Mouse (Mus musculus): ENCODE data around the gene Sec14l1. TPM values are rescaled to one million over a fixed set of nuclear protein-coding genes. Genes with fewer than 3 reads are reported as not detected.

The Sec14l1 gene
- polyA plus RNA-seq, 1 experiment from 2014 or later = 50.6 TPM

DNA sequence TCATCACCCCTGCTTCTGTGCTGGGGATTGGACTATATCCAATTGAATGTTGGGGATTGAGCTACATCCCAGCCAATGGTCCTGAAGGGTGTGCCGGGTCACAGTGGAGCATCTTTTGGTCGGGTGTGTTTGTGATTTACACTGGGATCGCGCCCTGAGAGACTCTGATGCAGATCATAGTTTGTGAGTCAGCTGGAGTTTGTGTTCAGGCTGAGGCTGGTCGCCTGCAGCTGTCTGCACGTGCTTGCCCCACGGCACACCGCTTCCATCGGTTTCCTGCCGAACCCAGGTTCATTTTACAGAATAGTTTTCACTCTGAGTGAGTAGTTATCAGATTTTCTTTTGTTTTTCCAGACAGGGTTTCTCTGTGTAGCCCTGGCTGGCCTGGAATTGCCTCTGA is 9.6 kb downstream of the Sec14l1 start:
- H3K4me1 ChIP-seq = peaks cover 77% of the 10 kb centered on the region
- peaks cover 27% of the 10 kb centered on the region for H3K36me3 ChIP-seq (replicated peaks)
- peak overlapping the region; percentile 67 for H3K27ac ChIP-seq (replicated peaks)
- no peaks in the 10 kb centered on the region for H3K9me3 ChIP-seq
- 66% methylated on average over 10 of the region's 10 CpGs for WGBS
- H3K4me3 ChIP-seq = no peak overlapping the region
- H3K27me3 ChIP-seq (replicated peaks; ENCODE audit: low read depth, poor library complexity, severe bottlenecking) = no peaks in the 10 kb centered on the region
- DNase-seq (ENCODE audit: low spot score) = no peak

DNA sequence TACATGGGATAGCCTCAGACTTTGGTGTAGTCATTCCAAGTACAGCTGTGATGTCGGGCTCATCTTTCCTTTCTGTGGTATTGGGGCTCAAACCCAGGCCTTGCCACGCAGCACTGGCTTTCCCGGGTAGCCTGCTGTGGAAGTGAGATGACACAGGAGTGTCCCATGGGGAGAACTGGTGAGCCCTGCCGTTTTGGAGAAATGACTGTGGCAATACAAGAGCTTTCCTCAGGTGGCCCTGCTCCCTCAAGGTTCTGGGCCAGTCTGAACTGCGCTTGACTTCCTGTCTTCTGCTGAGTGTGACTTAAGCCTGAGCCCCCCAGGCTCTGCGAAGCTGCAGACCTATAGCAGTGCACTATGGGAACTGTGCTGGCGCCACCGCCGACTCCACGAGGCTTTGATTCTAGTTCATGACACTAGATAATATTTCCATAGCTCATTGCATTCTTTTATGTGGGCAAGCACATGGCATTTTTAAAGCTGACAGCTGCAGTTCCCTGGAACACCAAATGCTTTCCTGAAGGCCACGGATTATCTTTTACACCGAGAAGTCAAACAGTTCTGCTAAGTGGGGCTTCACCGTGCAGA is 12.4 kb downstream of the Sec14l1 start:
- 71% methylated on average over 13 of the region's 13 CpGs for WGBS
- DNase-seq (ENCODE audit: low spot score) = no peak
- H3K27me3 ChIP-seq (replicated peaks; ENCODE audit: low read depth, poor library complexity, severe bottlenecking) = no peaks in the 10 kb centered on the region
- peaks cover 67% of the 10 kb centered on the region for H3K4me1 ChIP-seq
- no peaks in the 10 kb centered on the region for H3K9me3 ChIP-seq
- no peak overlapping the region; the same call in 1 of the 2 replicates for H3K27ac ChIP-seq (replicated peaks)
- H3K36me3 ChIP-seq (replicated peaks) = peaks cover 30% of the 10 kb centered on the region
- H3K4me3 ChIP-seq = no peak overlapping the region

DNA sequence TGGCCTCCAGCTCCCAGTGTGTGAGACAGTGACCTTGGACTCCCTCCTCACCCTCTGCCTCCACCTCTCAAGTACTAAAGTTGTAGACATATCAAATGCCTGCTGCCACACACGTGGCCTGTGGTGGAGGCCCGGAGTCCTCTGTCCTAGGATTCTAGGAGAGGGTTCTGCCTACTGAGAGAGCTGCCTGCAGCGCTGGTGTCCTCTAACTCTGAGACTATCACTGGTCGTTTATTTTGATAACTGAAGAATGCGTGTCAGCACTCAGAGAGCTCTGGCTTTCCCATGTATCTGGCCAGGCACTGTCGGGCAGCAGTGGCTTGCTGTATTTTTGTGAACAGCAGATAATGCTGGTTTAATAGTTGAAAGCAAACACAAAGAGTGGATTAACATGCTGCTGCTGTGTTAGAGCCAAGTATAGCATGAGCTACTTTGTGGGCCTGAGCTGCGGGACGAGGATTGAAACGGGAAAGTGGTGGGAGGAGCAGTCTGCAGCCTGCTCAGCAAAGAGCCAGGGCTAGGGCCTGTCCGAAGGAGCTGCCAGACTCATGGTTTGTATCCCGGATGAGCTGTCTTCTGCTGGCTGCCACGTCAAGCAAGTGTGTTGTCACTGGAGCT is 13.1 kb downstream of the Sec14l1 start:
- peaks cover 60% of the 10 kb centered on the region for H3K4me1 ChIP-seq

DNA sequence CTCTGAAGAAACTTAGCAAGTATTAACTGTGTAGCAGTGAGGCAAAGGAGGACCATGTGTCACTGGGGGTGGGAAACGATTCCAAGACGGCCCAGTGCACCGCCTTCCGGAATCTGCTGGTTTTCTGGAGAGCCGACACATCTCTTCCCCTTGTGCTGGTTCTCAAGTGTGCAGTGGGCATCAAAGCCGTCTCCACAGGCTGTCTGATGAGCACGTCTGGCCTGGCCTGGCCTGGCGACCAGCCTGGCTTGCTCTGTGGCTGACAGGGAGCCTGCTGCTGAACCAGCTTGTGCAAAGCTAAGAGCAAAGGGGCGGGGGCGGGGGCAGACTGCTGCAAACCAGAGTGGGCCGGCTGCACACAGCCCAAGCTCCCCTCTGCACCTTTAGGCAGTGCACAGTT is 14.5 kb downstream of the Sec14l1 start:
- Histone ChIP-seq H3K9me3 (no peaks in the 10 kb centered on the region), H3K4me3 (no peak overlapping the region), H3K4me1 (peaks cover 48% of the 10 kb centered on the region), H3K27me3 (replicated peaks; ENCODE audit: low read depth, poor library complexity, severe bottlenecking) (no peaks in the 10 kb centered on the region), H3K27ac (replicated peaks) (peak overlapping the region; percentile 73), H3K36me3 (replicated peaks) (peaks cover 25% of the 10 kb centered on the region)
- no peak for DNase-seq (ENCODE audit: low spot score)
- WGBS = 59% methylated on average over 11 of the region's 11 CpGs

More for the DNA sequence above, 13.1 kb downstream of the Sec14l1 start:
- WGBS = 50% methylated on average over 12 of the region's 12 CpGs
- Histone ChIP-seq H3K27me3 (replicated peaks; ENCODE audit: low read depth, poor library complexity, severe bottlenecking) (no peaks in the 10 kb centered on the region), H3K36me3 (replicated peaks) (peaks cover 34% of the 10 kb centered on the region), H3K27ac (replicated peaks) (peak overlapping the region; percentile 60), H3K9me3 (no peaks in the 10 kb centered on the region), H3K4me3 (no peak overlapping the region)
- peak; percentile 27 for DNase-seq (ENCODE audit: low spot score)

DNA sequence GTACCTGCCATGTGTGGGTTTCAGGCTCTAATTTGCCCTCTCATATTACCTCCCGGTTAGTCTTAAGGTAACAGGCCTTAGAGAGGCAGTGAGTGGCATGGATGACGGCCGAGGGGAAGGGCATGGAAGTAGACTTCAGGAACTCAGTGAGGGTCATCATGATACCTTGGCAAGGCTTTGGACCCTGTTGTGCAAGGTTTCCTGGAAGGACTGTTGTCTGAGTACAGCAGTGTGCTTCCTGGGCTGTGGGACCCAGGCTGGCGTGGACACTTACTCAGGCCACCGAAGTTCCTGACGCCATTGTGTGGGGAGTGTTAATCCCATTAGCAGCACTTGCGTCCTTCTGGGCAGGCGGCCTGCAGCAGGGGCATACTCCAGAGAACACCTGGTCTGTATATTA is 15.1 kb downstream of the Sec14l1 start:
- peak overlapping the region; percentile 73 for H3K27ac ChIP-seq (replicated peaks)
- H3K4me1 ChIP-seq = peaks cover 51% of the 10 kb centered on the region

DNA sequence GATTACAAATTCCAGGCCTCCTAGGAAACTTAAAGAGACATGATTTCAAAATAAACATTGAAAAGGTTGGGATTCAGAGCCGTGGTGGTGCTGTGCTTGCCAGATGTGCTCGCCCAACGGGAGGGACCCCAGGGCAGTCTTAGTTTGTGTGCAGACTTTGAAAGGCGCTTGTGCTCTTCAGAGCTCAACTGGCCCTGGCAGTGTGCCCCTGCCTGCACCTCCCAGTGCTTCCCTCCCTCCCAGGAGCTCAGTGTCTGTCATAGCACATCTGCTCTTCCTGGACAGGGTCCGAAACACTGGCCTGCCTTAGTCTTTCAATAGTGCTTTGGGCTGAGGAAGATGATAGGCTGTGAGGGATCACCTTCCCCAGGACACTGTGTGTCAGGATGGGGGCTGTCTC is 15.9 kb downstream of the Sec14l1 start:
- H3K9me3 ChIP-seq = no peaks in the 10 kb centered on the region
- peak overlapping the region; percentile 51; the same call in 1 of the 2 replicates for H3K27ac ChIP-seq (replicated peaks)
- 0 out of 2 replicates have a peak overlapping the region, but pooled peaks have one; percentile 23 for H3K4me3 ChIP-seq
- 53% methylated on average over 5 of the region's 5 CpGs for WGBS
- peak; percentile 44 for DNase-seq (ENCODE audit: low spot score)
- H3K4me1 ChIP-seq = peaks cover 59% of the 10 kb centered on the region
- H3K27me3 ChIP-seq (replicated peaks; ENCODE audit: low read depth, poor library complexity, severe bottlenecking) = no peaks in the 10 kb centered on the region
- H3K36me3 ChIP-seq (replicated peaks) = peaks cover 25% of the 10 kb centered on the region

More for the DNA sequence above, 15.1 kb downstream of the Sec14l1 start:
- no peaks in the 10 kb centered on the region for H3K27me3 ChIP-seq (replicated peaks; ENCODE audit: low read depth, poor library complexity, severe bottlenecking)
- 60% methylated on average over 8 of the region's 8 CpGs for WGBS
- H3K9me3 ChIP-seq = no peaks in the 10 kb centered on the region
- H3K4me3 ChIP-seq = no peak overlapping the region
- peaks cover 25% of the 10 kb centered on the region for H3K36me3 ChIP-seq (replicated peaks)
- DNase-seq (ENCODE audit: low spot score) = no peak

DNA sequence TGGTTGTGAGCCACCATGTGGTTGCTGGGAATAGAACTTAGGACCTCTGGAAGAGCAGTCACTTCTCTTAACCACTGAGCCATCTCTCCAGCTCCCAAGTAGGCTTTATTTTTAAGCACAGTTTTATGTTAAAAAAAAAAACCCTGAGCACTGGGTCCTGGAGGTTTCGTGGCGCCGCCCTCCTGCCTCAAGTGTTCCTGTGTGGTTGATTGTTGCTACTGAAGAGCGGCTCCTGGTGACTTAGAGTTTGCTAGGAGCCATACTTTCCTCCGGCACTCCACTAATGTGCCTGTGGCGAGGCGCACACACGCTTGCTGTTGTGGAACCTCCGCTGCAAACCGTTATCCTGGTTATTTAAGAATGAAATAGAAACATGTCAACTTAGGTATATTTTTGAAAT is 16.5 kb downstream of the Sec14l1 start:
- Histone ChIP-seq H3K4me3 (no peak overlapping the region), H3K4me1 (peaks cover 65% of the 10 kb centered on the region), H3K36me3 (replicated peaks) (peaks cover 23% of the 10 kb centered on the region), H3K27me3 (replicated peaks; ENCODE audit: low read depth, poor library complexity, severe bottlenecking) (no peaks in the 10 kb centered on the region), H3K9me3 (no peaks in the 10 kb centered on the region), H3K27ac (replicated peaks) (no peak overlapping the region)
- no peak for DNase-seq (ENCODE audit: low spot score)
- 95% methylated on average over 10 of the region's 10 CpGs for WGBS

DNA sequence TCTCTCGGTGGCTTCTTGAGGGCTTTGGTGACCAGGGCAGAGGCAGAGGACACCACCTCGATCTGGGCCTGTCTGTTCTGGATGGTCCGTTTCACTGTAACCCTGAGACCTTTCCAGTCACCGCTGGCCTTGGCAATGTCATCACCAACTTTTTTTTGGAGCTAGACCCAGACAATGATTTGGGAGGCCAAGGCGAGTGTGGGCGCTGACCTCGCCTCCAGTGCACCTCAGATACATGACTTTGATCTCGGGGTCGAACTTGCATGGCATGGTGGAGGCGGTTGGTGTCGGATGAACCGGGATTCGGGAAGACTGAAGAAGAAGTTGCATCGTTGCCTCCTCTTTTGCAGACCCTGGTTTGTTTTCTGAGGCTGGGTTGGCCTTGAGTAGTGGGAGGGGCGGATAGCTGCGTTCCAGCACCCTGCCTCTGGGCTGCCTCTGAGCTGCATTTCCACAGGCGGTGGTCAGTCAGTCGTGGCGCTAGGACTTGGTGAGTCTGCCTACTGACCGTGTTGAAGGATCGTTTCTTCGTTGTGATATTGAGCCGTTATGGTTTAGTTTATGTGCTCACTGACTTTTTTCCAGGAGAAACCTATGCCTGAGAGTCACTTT is 19.9 kb downstream of the Sec14l1 start:
- WGBS = 76% methylated on average over 23 of the region's 23 CpGs
- H3K4me3 ChIP-seq = no peak overlapping the region
- peaks cover 41% of the 10 kb centered on the region for H3K4me1 ChIP-seq
- peaks cover 21% of the 10 kb centered on the region for H3K36me3 ChIP-seq (replicated peaks)
- peak overlapping the region; percentile 37; the same call in 1 of the 2 replicates for H3K27ac ChIP-seq (replicated peaks)
- DNase-seq (ENCODE audit: low spot score) = no peak
- H3K27me3 ChIP-seq (replicated peaks; ENCODE audit: low read depth, poor library complexity, severe bottlenecking) = no peaks in the 10 kb centered on the region
- H3K9me3 ChIP-seq = no peaks in the 10 kb centered on the region

DNA sequence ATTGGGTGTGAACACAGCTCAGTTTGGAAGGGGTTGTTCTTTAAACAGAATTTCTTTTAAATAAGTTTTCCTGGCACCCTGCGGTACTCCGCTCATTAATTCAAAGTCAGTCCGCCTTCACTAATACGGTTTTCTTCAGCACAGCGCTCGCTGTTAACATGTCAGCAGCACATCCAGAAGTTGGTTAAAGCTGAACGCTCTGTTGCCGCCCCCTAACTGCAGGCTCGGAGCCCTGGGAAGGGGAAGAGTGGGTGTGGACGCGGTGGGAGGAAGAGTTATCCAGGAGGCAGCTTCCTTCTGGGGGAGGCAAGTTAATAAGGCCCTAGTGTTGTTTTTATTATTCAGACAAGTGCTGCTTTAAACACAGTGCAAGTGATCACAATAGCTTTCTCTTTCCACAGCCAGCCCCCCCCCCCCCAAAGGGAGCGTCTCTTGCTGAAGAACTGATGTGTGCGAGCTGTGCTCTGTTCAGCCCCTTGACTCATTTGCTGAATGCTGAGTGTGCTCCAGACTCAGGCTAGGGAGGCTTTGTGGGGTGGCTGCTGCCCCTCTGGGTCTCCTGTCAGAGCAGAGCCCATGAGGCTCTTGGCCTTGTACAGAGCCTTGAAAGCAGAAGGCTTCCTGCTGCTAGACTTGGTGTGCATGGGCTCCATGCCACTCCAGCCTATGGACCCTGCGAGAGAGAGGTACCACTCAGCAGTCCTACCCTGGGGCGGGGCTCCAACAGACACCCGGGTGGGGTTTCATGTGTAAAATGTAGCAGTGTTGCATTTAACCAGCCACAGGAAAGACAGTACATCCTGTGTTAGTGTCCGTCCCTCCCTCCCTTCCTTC is 20.7 kb downstream of the Sec14l1 start:
- Histone ChIP-seq H3K27ac (replicated peaks) (peak overlapping the region; percentile 37; the same call in 1 of the 2 replicates), H3K9me3 (no peaks in the 10 kb centered on the region), H3K4me3 (no peak overlapping the region), H3K36me3 (replicated peaks) (peaks cover 20% of the 10 kb centered on the region), H3K4me1 (peaks cover 33% of the 10 kb centered on the region), H3K27me3 (replicated peaks; ENCODE audit: low read depth, poor library complexity, severe bottlenecking) (no peaks in the 10 kb centered on the region)
- DNase-seq (ENCODE audit: low spot score) = no peak
- WGBS = 52% methylated on average over 17 of the region's 17 CpGs

DNA sequence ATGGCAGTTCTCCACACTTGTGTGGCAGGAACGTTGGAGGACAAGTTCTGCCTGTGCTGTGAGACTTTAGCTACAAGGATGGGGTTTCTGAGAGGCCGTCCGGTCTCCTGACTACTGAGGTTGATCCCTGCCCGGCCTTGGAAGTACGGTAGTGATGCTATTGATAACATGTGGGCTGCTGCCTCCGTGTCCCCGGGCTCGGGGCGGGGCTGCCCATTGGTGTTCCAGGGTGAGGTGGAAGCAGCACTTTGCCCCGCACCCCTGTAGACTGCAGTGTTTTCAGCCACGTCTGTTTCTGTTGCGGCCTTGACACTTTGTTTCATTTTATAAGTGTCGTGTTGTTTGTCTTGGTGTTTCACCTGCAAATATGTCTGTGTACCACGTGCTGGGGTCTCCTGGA is 21.9 kb downstream of the Sec14l1 start:
- no peak overlapping the region for H3K27ac ChIP-seq (replicated peaks)
- H3K36me3 ChIP-seq (replicated peaks) = peaks cover 30% of the 10 kb centered on the region
- H3K4me3 ChIP-seq = no peak overlapping the region
- no peaks in the 10 kb centered on the region for H3K9me3 ChIP-seq
- no peak for DNase-seq (ENCODE audit: low spot score)
- no peaks in the 10 kb centered on the region for H3K27me3 ChIP-seq (replicated peaks; ENCODE audit: low read depth, poor library complexity, severe bottlenecking)
- WGBS = 85% methylated on average over 14 of the region's 14 CpGs
- peaks cover 27% of the 10 kb centered on the region for H3K4me1 ChIP-seq

DNA sequence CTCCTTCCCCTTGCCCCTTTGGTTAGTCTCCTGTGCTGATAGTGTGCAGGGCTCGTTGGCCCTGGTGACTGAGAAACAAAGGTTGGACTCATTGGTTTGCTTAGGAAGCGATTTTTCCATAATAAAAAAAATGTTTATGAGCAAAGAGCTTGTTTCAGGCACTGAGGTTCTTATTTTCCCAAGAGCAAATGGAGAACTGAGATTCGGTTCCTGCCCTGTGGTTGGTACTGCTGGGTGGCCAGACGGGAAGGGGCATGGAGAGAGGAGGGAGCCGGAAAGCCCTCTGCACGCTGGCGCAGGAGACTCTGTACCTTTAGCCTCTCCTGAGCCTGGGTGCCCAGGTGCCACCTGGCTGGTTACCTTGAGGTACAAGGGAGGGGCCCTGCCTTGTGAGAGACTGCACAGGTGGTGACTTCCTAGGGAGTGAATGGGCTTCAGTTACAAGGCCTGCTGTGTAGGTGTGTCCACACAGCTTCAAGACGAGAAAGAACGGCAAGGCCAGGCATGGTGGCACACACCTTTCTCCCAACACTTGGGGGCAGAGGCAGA is 23.3 kb downstream of the Sec14l1 start:
- Histone ChIP-seq H3K27ac (replicated peaks) (no peak overlapping the region), H3K36me3 (replicated peaks) (peaks cover 38% of the 10 kb centered on the region), H3K27me3 (replicated peaks; ENCODE audit: low read depth, poor library complexity, severe bottlenecking) (no peaks in the 10 kb centered on the region), H3K9me3 (no peaks in the 10 kb centered on the region), H3K4me1 (peaks cover 27% of the 10 kb centered on the region), H3K4me3 (no peak overlapping the region)
- DNase-seq (ENCODE audit: low spot score) = no peak
- WGBS = 90% methylated on average over 9 of the region's 9 CpGs

DNA sequence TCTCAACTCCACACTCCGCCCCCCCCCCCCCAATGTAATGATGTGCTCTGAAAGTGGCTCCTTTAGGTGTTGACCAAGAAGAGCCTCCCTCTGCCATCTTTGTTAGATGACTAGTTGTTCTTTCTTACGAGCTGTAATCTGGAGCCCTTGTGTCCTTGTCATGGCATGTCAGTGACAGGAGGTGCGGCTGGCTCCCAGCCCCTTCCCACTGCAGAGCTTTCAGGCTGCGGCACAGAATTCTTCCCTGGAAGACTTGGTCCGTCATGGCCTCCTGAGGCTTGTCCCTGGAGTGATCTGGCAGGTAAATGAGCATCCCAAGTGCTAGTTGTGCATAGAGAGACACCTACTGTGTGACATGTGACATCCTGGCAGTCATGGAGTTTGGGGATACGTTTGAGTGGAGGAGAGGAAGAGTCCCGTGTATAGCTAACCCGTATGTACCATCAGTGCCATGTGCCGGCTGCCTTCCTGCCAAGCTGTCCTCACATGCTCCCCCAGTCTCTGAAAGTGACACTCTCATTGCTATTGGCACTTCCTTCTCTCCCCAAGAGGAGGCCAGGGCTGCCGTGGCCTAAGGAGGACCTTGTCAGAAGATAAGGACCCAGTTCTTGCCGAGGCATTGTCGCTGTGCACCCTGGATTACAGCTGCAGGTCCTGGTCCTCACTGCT is 24.0 kb downstream of the Sec14l1 start:
- WGBS = 88% methylated on average over 12 of the region's 12 CpGs

More for the DNA sequence above, 24.0 kb downstream of the Sec14l1 start:
- Histone ChIP-seq H3K4me1 (peaks cover 27% of the 10 kb centered on the region), H3K27me3 (replicated peaks; ENCODE audit: low read depth, poor library complexity, severe bottlenecking) (no peaks in the 10 kb centered on the region), H3K4me3 (no peak overlapping the region), H3K27ac (replicated peaks) (no peak overlapping the region), H3K36me3 (replicated peaks) (peaks cover 44% of the 10 kb centered on the region), H3K9me3 (no peaks in the 10 kb centered on the region)
- DNase-seq (ENCODE audit: low spot score) = no peak

All from embryonic facial prominence, embryonic 10.5 days (tissue).